ENCODE assay signal across 11 mouse cellular contexts in the genomic region with DNA sequence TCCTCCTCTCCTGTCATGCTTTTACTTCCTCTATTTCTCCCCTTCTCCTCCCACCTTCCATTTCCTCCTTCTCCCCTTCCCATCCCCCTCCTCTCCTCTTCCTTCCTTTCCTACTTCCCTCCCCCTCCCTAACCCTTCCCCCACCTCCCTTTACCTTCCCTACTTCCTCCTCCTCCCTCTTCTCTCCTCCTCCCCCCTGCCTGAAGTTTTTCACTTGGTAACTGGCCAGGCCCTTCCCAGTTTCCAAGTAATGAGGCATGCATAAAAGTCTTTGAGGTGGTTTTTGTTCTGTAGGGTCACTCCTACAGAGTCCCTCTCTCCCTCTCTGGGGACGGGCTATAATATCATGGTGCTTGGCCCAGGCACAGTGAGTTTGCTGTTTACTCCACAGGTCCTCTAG. TPM values are rescaled to one million over a fixed set of nuclear protein-coding genes. Genes with fewer than 3 reads are reported as not detected.
DNase-seq lines count a peak whose midpoint lies in the region; ATAC-seq and TF ChIP-seq lines count a peak whose summit lies in the region.
"Had no signal": no experiment of that assay in that cellular context is flagged by ENCODE, and none has a peak within 500 bp of the region (broad histone marks: within the 10 kb centered on the region; RNA-seq: fewer than 3 reads in every experiment).

No protein-coding gene starts in this region.

- H3K4me3 ChIP-seq in heart, embryonic 15.5 days: no peak overlapping the region
- H3K4me3 ChIP-seq in heart, embryonic 16.5 days (ENCODE audit: low read length): no peak overlapping the region
- H3K4me3 ChIP-seq in limb, embryonic 10.5 days: no peak overlapping the region
- H3K4me3 ChIP-seq in small intestine, adult 2 months (ENCODE audit: low read depth, low read length): no peak overlapping the region
- H3K4me3 ChIP-seq in midbrain, embryonic 10.5 days: no peak overlapping the region

- H3K4me1 ChIP-seq in heart, embryonic 15.5 days (replicated peaks): peaks cover 69% of the 10 kb centered on the region
- H3K4me1 ChIP-seq in heart, embryonic 16.5 days (ENCODE audit: control insufficient read depth, insufficient read depth, low read length): peaks cover 61% of the 10 kb centered on the region
- H3K4me1 ChIP-seq in limb, embryonic 10.5 days: peaks cover 48% of the 10 kb centered on the region
- H3K4me1 ChIP-seq in small intestine, adult 2 months (ENCODE audit: control insufficient read depth, insufficient read depth, insufficient read length, low read length): peaks cover 40% of the 10 kb centered on the region
- peaks cover 26% of the 10 kb centered on the region for H3K4me1 ChIP-seq in midbrain, embryonic 10.5 days

- no peak overlapping the region for H3K9ac ChIP-seq in heart, embryonic 15.5 days
- H3K9ac ChIP-seq in heart, embryonic 16.5 days (ENCODE audit: low read length): no peak overlapping the region

- DNase-seq in heart, postnatal 4 days: no peak
- no peak for DNase-seq in limb, embryonic 10.5 days (ENCODE audit: low spot score)
- DNase-seq in midbrain, embryonic 10.5 days (ENCODE audit: low spot score): no peak
- no peak for DNase-seq in left cerebral cortex, adult 11 months (ENCODE audit: low spot score)
- DNase-seq: adrenal gland, postnatal 36 days; embryo, embryonic 11 days had no signal

- TF ChIP-seq POLR2A in small intestine, adult 2 months (IDR thresholded peaks at IDR 0.05; ENCODE audit: low read depth, low read length): no peak

- H3K36me3 ChIP-seq in heart, embryonic 15.5 days: no peaks in the 10 kb centered on the region
- H3K36me3 ChIP-seq in heart, embryonic 16.5 days (ENCODE audit: control insufficient read depth, insufficient read depth): 0 out of 2 replicates have a peak, but pooled peaks cover 3% of the 10 kb centered on the region
- H3K36me3 ChIP-seq in limb, embryonic 10.5 days: no peaks in the 10 kb centered on the region
- no peaks in the 10 kb centered on the region for H3K36me3 ChIP-seq in small intestine, adult 2 months (ENCODE audit: control insufficient read depth, insufficient read depth, low read length)
- no peaks in the 10 kb centered on the region for H3K36me3 ChIP-seq in midbrain, embryonic 10.5 days

- H3K9me3 ChIP-seq in heart, embryonic 15.5 days (replicated peaks): peaks cover 5% of the 10 kb centered on the region; the same call in 1 of the 2 replicates
- H3K9me3 ChIP-seq in heart, embryonic 16.5 days (replicated peaks; ENCODE audit: control insufficient read depth, low read length): peaks cover 3% of the 10 kb centered on the region; the same call in 1 of the 2 replicates
- no peaks in the 10 kb centered on the region for H3K9me3 ChIP-seq in limb, embryonic 10.5 days (replicated peaks)
- H3K9me3 ChIP-seq in midbrain, embryonic 10.5 days (replicated peaks): no peaks in the 10 kb centered on the region; the same call in 1 of the 2 replicates

- TF ChIP-seq CTCF in small intestine, adult 2 months (IDR thresholded peaks at IDR 0.05; ENCODE audit: extremely low read depth, insufficient read length, insufficient replicate concordance, low read depth, low read length): no peak

- no peaks in the 10 kb centered on the region for H3K27me3 ChIP-seq in heart, embryonic 15.5 days
- H3K27me3 ChIP-seq in heart, embryonic 16.5 days (ENCODE audit: control insufficient read depth, insufficient read depth, low read length): no peaks in the 10 kb centered on the region
- no peaks in the 10 kb centered on the region for H3K27me3 ChIP-seq in limb, embryonic 10.5 days (ENCODE audit: low read depth, poor library complexity, severe bottlenecking)
- H3K27me3 ChIP-seq in small intestine, adult 2 months (ENCODE audit: control insufficient read depth, insufficient read depth, low read length): no peaks in the 10 kb centered on the region
- H3K27me3 ChIP-seq in midbrain, embryonic 10.5 days (ENCODE audit: low read depth, poor library complexity, severe bottlenecking): no peaks in the 10 kb centered on the region

- H3K4me2 ChIP-seq in heart, embryonic 15.5 days: no peak overlapping the region
- no peak overlapping the region for H3K4me2 ChIP-seq in heart, embryonic 16.5 days (ENCODE audit: low read depth, low read length)
- H3K4me2 ChIP-seq: midbrain, embryonic 11.5 days had no signal

- WGBS in heart, embryonic 15.5 days: 24% methylated on average over 1 of the region's 1 CpGs
- 19% methylated on average over 1 of the region's 1 CpGs for WGBS in heart, embryonic 16.5 days
- WGBS in limb, embryonic 10.5 days: 69% methylated on average over 1 of the region's 1 CpGs
- WGBS in small intestine, adult 2 months: 20% methylated on average over 1 of the region's 1 CpGs
- WGBS in midbrain, embryonic 10.5 days: 52% methylated on average over 1 of the region's 1 CpGs

- ATAC-seq in heart, embryonic 15.5 days (replicated peaks; ENCODE audit: insufficient number of reproducible peaks, insufficient read depth, low FRiP score, low read depth): no peak
- ATAC-seq in heart, embryonic 16.5 days (replicated peaks; ENCODE audit: extremely low read depth, insufficient read depth, low FRiP score): no peak
- no peak for ATAC-seq in CD4-positive, CD25-positive, alpha-beta regulatory T cell, adult 4 months

- H3K27ac ChIP-seq in heart, embryonic 15.5 days: peak overlapping the region; percentile 96
- H3K27ac ChIP-seq in heart, embryonic 16.5 days (ENCODE audit: low read length): peak overlapping the region; percentile 96
- H3K27ac ChIP-seq in limb, embryonic 10.5 days: peak overlapping the region; percentile 69
- H3K27ac ChIP-seq in small intestine, adult 2 months (ENCODE audit: insufficient read depth, low read depth, low read length): peak overlapping the region; percentile 86
- no peak overlapping the region; the same call in 1 of the 2 replicates for H3K27ac ChIP-seq in midbrain, embryonic 10.5 days (replicated peaks)

RNA-seq across cellular contexts. Expression of a gene that starts 13.2 kb away (rescaled TPM):
- polyA plus RNA-seq in heart, embryonic 15.5 days (2015; fragmentation: Nextera tagmentation; extraction: Ambion mirVana): 25.8 and 27.5 TPM in 2 replicates
- total RNA-seq in heart, postnatal 4 days (2021): 10 to 100 TPM; 51.7 to 55.3 TPM
- polyA plus RNA-seq in heart, embryonic 16.5 days (2015; fragmentation: Nextera tagmentation; extraction: Ambion mirVana): 34.6 and 34.9 TPM in 2 replicates
- polyA plus RNA-seq in limb, embryonic 10.5 days (2016; fragmentation: Nextera tagmentation; extraction: Ambion mirVana): 0.94 and 1.0 TPM in 2 replicates
- polyA plus RNA-seq in small intestine, adult 2 months (2012; rRNA removed): 24.0 and 41.8 TPM in 2 replicates
- polyA plus RNA-seq in midbrain, embryonic 10.5 days (2016; fragmentation: Nextera tagmentation; extraction: Ambion mirVana): 0.69 and 1.1 TPM in 2 replicates
- not detected for polyA plus RNA-seq in CD4-positive, CD25-positive, alpha-beta regulatory T cell, adult 4 months (2017; shearing (Covaris generic))

RNA-seq across cellular contexts. Expression of a gene that starts 25.0 kb away (rescaled TPM):
- polyA plus RNA-seq in heart, embryonic 15.5 days (2015; fragmentation: Nextera tagmentation; extraction: Ambion mirVana): 3.8 and 4.7 TPM in 2 replicates
- total RNA-seq in heart, postnatal 4 days (2021): under 1 TPM; 0.74 to 0.93 TPM
- 3.1 and 3.7 TPM in 2 replicates for polyA plus RNA-seq in heart, embryonic 16.5 days (2015; fragmentation: Nextera tagmentation; extraction: Ambion mirVana)
- 0.88 and 1.9 TPM in 2 replicates for polyA plus RNA-seq in limb, embryonic 10.5 days (2016; fragmentation: Nextera tagmentation; extraction: Ambion mirVana)
- 11.9 and 13.1 TPM in 2 replicates for polyA plus RNA-seq in small intestine, adult 2 months (2012; rRNA removed)
- 0.62 and 0.93 TPM in 2 replicates for polyA plus RNA-seq in midbrain, embryonic 10.5 days (2016; fragmentation: Nextera tagmentation; extraction: Ambion mirVana)
- not detected for polyA plus RNA-seq in CD4-positive, CD25-positive, alpha-beta regulatory T cell, adult 4 months (2017; shearing (Covaris generic))

RNA-seq across cellular contexts. Expression of a gene that starts 50.4 kb away (rescaled TPM):
- 45.7 and 66.2 TPM in 2 replicates for polyA plus RNA-seq in heart, embryonic 15.5 days (2015; fragmentation: Nextera tagmentation; extraction: Ambion mirVana)
- 10 to 100 TPM; 32.6 to 33.9 TPM for total RNA-seq in heart, postnatal 4 days (2021)
- polyA plus RNA-seq in heart, embryonic 16.5 days (2015; fragmentation: Nextera tagmentation; extraction: Ambion mirVana): 59.2 and 61.5 TPM in 2 replicates
- polyA plus RNA-seq in limb, embryonic 10.5 days (2016; fragmentation: Nextera tagmentation; extraction: Ambion mirVana): 145 and 157 TPM in 2 replicates
- 46.9 and 60.0 TPM in 2 replicates for polyA plus RNA-seq in small intestine, adult 2 months (2012; rRNA removed)
- 136 and 142 TPM in 2 replicates for polyA plus RNA-seq in midbrain, embryonic 10.5 days (2016; fragmentation: Nextera tagmentation; extraction: Ambion mirVana)
- 10 to 100 TPM; 34.8 to 52.8 TPM for polyA plus RNA-seq in CD4-positive, CD25-positive, alpha-beta regulatory T cell, adult 4 months (2017; shearing (Covaris generic))

Comparison
In these comparisons a context has a peak if more than half of its experiments do, and no peak if none do; other contexts are left out.
1. RNA of a gene that starts 13.2 kb away (polyA plus RNA-seq): 24.0 to 41.8 TPM in small intestine, adult 2 months, 34.6 to 34.9 TPM in heart, embryonic 16.5 days and 25.8 to 27.5 TPM in heart, embryonic 15.5 days; 0.94 to 1.0 TPM in limb, embryonic 10.5 days, 0.69 to 1.1 TPM in midbrain, embryonic 10.5 days and not detected in CD4-positive, CD25-positive, alpha-beta regulatory T cell, adult 4 months; every median in the first group is over 10 times any median in the second.